Mouse (Mus musculus) Patski (cell line): ENCODE measurements around the gene Gm17387. TPM values are rescaled to one million over a fixed set of nuclear protein-coding genes. Genes with fewer than 3 reads are reported as not detected.

ENCODE experiments used
- ATAC-seq: fragments of 100-300 bp; one replicate; pipeline ENCODE4 v1.8.0; 2021
- CTCF ChIA-PET: fragments of 350-600 bp; sonication (Branson Sonifier 250); formaldehyde crosslinking; loops from one replicate; lab custom pipeline; 2022; ENCODE audit warnings: inconsistent platforms; lab: Charles Lee
- POLR2A ChIA-PET: fragments of 350-600 bp; sonication (Branson Sonifier 250); formaldehyde crosslinking; loops from one replicate; lab custom pipeline; 2022; ENCODE audit warnings: antibody characterized with exemption, inconsistent platforms; lab: Charles Lee
- DNase-seq: peaks from one replicate; pipeline ENCODE4 v3.0.0-alpha.2; 2011; ENCODE audit warnings: low read depth, low spot score
- H3K27me3 ChIP-seq: fragments of 371-371 bp; one replicate; pipeline ENCODE4 v1.5.1; 2021
- CTCF ChIP-seq: fragments of 100-300 bp; IDR thresholded peaks from one replicate; pipeline ENCODE4 v1.5.1; 2021
- in situ Hi-C: fragments of 300-500 bp; cut with MboI; formaldehyde crosslinking; loops from 3 replicates; pipeline ENCODE4 v1.11.1; 2018; ENCODE audit warnings: low pct_unique_long_range_greater_than_20kb, mixed read lengths
- polyA plus RNA-seq: library from polyadenylated mRNA; unstranded; gene quantifications from one replicate; pipeline ENCODE4 v1.2.3, GENCODE M21; 2021

Gm17387 gene
- polyA plus RNA-seq, 1 experiment from 2014 or later = not detected

DNA sequence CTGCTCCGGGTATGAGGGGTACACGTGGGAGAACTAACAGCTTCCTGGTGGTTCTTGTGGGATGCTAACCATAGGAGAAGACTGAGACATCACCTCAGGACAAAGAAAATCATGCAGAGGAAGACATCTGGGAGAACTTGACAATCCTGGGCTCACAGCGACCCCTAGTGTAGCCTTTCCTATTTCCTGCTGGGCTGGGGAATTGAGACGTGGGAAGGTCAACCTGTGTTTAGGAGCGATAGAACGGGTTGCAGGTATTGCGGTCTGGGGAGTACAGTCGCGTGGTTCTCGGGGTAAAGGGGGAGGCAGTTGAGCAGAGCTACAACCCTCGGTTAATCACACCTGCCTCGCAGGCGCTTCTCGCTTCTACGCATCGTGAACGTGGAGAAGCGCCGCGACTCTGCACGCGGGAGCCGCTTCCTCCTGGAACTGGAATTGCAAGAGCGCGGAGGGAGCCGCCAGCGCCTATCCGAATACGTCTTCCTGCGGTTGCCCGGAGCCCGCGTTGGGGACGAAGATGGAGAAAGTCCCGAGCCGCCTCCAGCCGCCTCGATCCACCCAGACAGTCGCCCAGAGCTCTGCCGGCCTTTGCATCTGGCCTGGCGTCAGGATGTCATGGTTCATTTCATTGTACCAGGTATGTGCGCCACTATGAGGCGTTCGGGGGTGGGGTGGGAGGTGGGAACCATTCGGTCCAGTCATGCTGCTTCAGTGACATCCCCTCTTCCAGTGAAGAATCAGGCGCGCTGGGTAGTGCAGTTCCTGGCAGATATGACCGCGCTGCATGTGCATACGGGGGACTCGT, 41.3 kb downstream of the Gm17387 start:
- DNase-seq (no peak), ATAC-seq (peak; percentile 22)
- ChIA-PET POLR2A (interaction anchor here (0.6 to 1.5 kb wide), 3 partner anchors 14 to 123 kb away, joined by 3 to 7 read pairs (median 3); no protein-coding TSS in a partner anchor), CTCF (interaction anchor here (0.7 to 2.0 kb wide), 15 partner anchors 9 to 118 kb away, joined by 3 to 9 read pairs (median 4); partner anchors contain the start of genes B4galnt4, Pkp3 and Rnh1)
- in situ Hi-C loops = no loop called here
- no peak for TF ChIP-seq CTCF
- peaks cover 4% of the 10 kb centered on the region for H3K27me3 ChIP-seq

DNA sequence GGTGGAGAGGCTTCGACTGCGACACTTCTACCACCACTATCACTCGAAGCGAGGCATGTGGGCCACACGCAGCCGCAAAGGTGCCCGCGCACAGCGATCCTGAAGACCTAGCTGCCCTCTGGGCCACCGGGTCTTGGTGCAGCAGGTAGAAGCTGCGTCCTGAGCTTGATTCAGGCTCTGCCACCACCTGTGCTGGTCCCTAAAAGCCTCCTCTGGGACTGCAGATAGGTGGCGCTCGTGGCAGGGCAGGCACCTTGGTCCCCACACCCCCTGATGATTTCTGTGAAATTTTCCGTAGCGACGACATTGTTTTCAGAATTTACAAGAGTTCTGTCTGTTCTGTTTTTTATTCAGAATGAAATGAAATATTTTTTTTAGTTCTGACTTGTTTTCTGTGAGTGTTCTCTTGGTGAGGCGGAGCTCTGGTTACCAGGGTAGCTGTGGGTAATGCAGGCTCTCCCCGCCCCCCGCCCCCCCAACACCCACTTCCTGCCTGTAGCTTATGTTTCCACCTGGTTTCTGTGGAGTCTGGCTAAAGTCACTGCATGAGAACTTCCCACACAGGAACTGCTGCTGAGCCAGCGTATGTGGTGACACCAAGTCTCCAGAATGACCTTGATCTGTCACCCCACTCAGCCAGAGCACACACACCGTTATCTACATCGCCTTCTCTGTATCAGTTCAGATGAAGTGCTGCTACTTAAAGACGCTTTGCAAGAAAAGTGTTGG, 43.2 kb downstream of the Gm17387 start:
- H3K27me3 ChIP-seq = peaks cover 4% of the 10 kb centered on the region
- ATAC-seq = no peak
- TF ChIP-seq CTCF = no peak
- POLR2A ChIA-PET = interaction anchor here (0.8 kb wide), 1 partner anchor 24 kb away, joined by 3 read pairs; no protein-coding TSS in a partner anchor
- no peak for DNase-seq
- CTCF ChIA-PET = interaction anchor here (0.7 to 1.9 kb wide), 6 partner anchors 11 to 163 kb away, joined by 3 to 5 read pairs (median 3); no protein-coding TSS in a partner anchor
- in situ Hi-C loops = no loop called here

DNA sequence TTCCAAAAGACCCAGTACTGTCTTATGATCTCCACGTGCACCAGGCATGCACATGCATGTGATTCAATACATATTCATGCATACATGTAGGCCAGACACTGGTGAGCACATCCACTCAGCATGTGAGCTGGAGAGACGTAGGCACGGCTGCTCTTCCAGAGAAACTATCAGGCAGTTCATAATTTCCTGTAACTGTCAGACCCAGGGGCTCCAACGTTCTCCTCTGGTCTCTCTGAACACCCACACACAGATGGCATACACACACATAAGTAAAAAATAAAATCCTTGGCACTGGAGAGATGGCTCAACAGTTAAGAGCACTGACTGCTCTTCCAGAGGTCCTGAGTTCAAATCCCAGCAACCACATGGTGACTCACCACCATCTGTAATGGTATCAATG, 44.9 kb downstream of the Gm17387 start:
- no peak for TF ChIP-seq CTCF

DNA sequence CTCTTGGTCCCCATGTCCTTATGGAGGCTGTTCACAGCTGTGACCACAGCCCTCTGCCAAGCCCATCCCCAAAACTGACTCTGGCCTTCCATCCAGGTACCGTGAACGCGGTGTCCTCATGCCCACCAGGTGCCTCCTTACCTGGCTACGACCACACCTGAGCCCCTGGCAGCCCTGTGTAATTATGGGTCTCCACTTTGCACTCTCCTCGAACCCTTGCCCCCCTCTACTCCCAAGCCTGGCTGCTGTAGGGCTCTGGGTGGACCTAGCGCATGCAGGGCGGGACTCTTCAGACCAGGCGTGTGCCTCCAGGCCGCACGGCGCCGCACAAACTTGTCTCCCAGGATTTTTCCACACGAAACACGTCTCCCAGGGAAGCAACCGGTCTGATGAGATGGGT, 48.9 kb downstream of the Gm17387 start, which contains the start of gene Pkp3:
Pkp3 (plus strand) TSS at position 378 of the 400 bp plus-strand sequence.
- no peak for ATAC-seq
- POLR2A ChIA-PET = no interaction called here
- in situ Hi-C loops = no loop called here

More for the DNA sequence above, 44.9 kb downstream of the Gm17387 start:
- no peaks in the 10 kb centered on the region for H3K27me3 ChIP-seq
- DNase-seq (no peak), ATAC-seq (no peak)
- ChIA-PET CTCF (interaction anchor here (0.9 to 1.9 kb wide), 3 partner anchors 8 to 103 kb away, joined by 3 to 4 read pairs (median 3); no protein-coding TSS in a partner anchor), POLR2A (no interaction called here)
- in situ Hi-C loops = no loop called here

DNA sequence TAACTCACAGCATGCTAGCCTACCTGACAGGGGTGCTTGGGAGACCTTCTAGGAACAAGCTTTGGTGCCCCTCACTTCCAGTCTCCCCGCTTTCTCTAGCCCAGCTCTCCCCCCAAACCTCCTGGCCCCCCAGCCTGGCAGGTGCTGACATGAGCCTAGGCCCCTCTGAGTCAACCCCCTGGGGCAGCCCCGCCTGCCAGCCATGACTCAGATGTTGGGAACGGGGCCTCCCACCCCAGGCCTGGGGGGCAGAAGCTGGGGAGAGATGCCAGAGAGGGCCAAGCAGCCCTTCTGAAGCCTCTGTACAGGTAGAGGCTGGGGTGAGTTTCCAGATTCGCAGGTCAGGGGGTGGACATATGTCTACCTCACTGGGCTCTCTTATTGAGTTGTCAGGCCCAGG, 49.9 kb downstream of the Gm17387 start:
- peak; percentile 36 for ATAC-seq
- in situ Hi-C loops = no loop called here

More for the DNA sequence above, 48.9 kb downstream of the Gm17387 start, which contains the start of gene Pkp3:
- no peak for TF ChIP-seq CTCF
- DNase-seq = no peak
- CTCF ChIA-PET = interaction anchor here (2.0 kb wide), 1 partner anchor 8 kb away, joined by 7 read pairs; no protein-coding TSS in a partner anchor
- H3K27me3 ChIP-seq = no peaks in the 10 kb centered on the region

More for the DNA sequence above, 49.9 kb downstream of the Gm17387 start:
- ChIA-PET CTCF (interaction anchor here (2.0 kb wide), 1 partner anchor 9 kb away, joined by 7 read pairs; no protein-coding TSS in a partner anchor), POLR2A (no interaction called here)
- no peak for DNase-seq
- no peaks in the 10 kb centered on the region for H3K27me3 ChIP-seq
- no peak for TF ChIP-seq CTCF

Other genes starting within 250 kb of the Gm17387 start
- gene Syce1, start 241.3 kb upstream of the Gm17387 start, polyA plus RNA-seq = not detected
- gene Zfp941, start 207.0 kb upstream of the Gm17387 start, polyA plus RNA-seq = not detected
- 0.18 TPM for gene Urah, start 194.1 kb upstream of the Gm17387 start, polyA plus RNA-seq
- 0.23 TPM for gene Scgb1c1, start 183.6 kb upstream of the Gm17387 start, polyA plus RNA-seq
- 0.31 TPM for gene Odf3, start 181.3 kb upstream of the Gm17387 start, polyA plus RNA-seq
- gene Gm45785, start 172.8 kb upstream of the Gm17387 start, polyA plus RNA-seq = not detected
- 67.0 TPM for gene Ric8a, start 172.2 kb upstream of the Gm17387 start, polyA plus RNA-seq
- 28.0 TPM for gene Bet1l, start 171.6 kb upstream of the Gm17387 start, polyA plus RNA-seq
- gene Psmd13, start 147.2 kb upstream of the Gm17387 start, polyA plus RNA-seq = 148 TPM
- gene Sirt3, start 146.8 kb upstream of the Gm17387 start, polyA plus RNA-seq = 48.3 TPM
- not detected for gene Cox8b, start 128.7 kb upstream of the Gm17387 start, polyA plus RNA-seq
- gene Nlrp6, start 108.2 kb upstream of the Gm17387 start, polyA plus RNA-seq = not detected
- 18.3 TPM for gene Pgghg, start 87.7 kb upstream of the Gm17387 start, polyA plus RNA-seq
- 0.30 TPM for gene Ifitm5, start 78.8 kb upstream of the Gm17387 start, polyA plus RNA-seq
- gene Gm45717, start 73.2 kb upstream of the Gm17387 start, polyA plus RNA-seq = 0.50 TPM
- 257 TPM for gene Ifitm2, start 73.1 kb upstream of the Gm17387 start, polyA plus RNA-seq
- gene Ifitm1, start 61.9 kb upstream of the Gm17387 start, polyA plus RNA-seq = 0.22 TPM
- gene Ifitm3, start 18.4 kb upstream of the Gm17387 start, polyA plus RNA-seq = 8.6 TPM
- gene Ifitm6, start 11.2 kb upstream of the Gm17387 start, polyA plus RNA-seq = 0.21 TPM
- gene B4galnt4, start 32.0 kb downstream of the Gm17387 start, polyA plus RNA-seq = 2.2 TPM
- gene Pkp3, start 49.1 kb downstream of the Gm17387 start, polyA plus RNA-seq = 2.2 TPM
- gene Sigirr, start 71.4 kb downstream of the Gm17387 start, polyA plus RNA-seq = 7.6 TPM
- 0.09 TPM for gene Ano9, start 88.7 kb downstream of the Gm17387 start, polyA plus RNA-seq
- gene Ptdss2, start 93.3 kb downstream of the Gm17387 start, polyA plus RNA-seq = 96.0 TPM
- 292 TPM for gene Rnh1, start 143.7 kb downstream of the Gm17387 start, polyA plus RNA-seq
- gene Hras, start 164.9 kb downstream of the Gm17387 start, polyA plus RNA-seq = 80.1 TPM
- gene Lrrc56, start 165.0 kb downstream of the Gm17387 start, polyA plus RNA-seq = 13.7 TPM
- gene Lmntd2, start 184.9 kb downstream of the Gm17387 start, polyA plus RNA-seq = 4.5 TPM
- gene Rassf7, start 186.7 kb downstream of the Gm17387 start, polyA plus RNA-seq = 48.3 TPM
- 68.6 TPM for gene Phrf1, start 199.7 kb downstream of the Gm17387 start, polyA plus RNA-seq
- gene Irf7, start 237.3 kb downstream of the Gm17387 start, polyA plus RNA-seq = 10.5 TPM
- gene Cdhr5, start 247.7 kb downstream of the Gm17387 start, polyA plus RNA-seq = not detected